7 mouse cellular contexts compared by ENCODE assay signal in the genomic region with DNA sequence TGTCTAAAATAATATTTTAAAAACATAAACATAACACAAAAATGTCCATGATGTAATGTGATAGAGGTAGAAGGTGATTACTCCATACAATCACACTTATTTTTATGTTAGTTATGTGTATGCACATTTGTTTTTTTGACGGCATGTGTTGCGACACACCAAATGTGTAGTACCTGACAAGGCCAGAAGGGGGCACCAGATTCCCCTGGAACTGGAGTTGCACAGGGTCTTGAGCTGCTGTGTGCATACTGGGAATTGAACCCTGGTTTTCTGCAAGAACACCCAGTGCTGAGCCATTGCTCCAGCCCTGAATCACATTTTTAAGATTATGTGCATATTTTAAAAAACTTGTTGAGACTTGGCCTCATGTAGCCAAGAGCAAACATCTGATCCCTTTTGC.
DNase-seq lines count a peak whose midpoint lies in the region.

No protein-coding gene starts in this region.

- peak; percentile 46 to 48 for DNase-seq in right cerebral cortex, adult 2 months (ENCODE audit: low spot score in 2 of 2)
- DNase-seq in right cerebral cortex, postnatal 36 days (ENCODE audit: low spot score in 2 of 2): no peak
- peak; percentile 61 for DNase-seq in adrenal gland, adult 2 months
- DNase-seq in embryo, embryonic 11 days: peak; percentile 77
- DNase-seq in heart, postnatal 4 days: peak; percentile 80
- peak; percentile 85 for DNase-seq in lung, postnatal 14 days
- peak; percentile 30 to 76 for DNase-seq in spleen, adult 18-20 months

Comparison
In these comparisons a context has a peak if more than half of its experiments do, and no peak if none do; other contexts are left out.
1. DNase-seq: peak in right cerebral cortex, adult 2 months (2 of 2), adrenal gland, adult 2 months (single experiment), embryo, embryonic 11 days (single experiment), heart, postnatal 4 days (single experiment), lung, postnatal 14 days (single experiment) and spleen, adult 18-20 months (2 of 2); none in right cerebral cortex, postnatal 36 days (0 of 2).